Mouse (Mus musculus): ENCODE measurements around the gene Tmem121. TPM values are rescaled to one million over a fixed set of nuclear protein-coding genes. Genes with fewer than 3 reads are reported as not detected.

Tmem121 gene
- polyA plus RNA-seq, 1 experiment from 2014 or later: 52.2 TPM

- Histone ChIP-seq H3K27me3 (replicated peaks) (no peaks in the 10 kb centered on the region), H3K4me3 (replicated peaks) (no peak overlapping the region), H3K4me1 (0 out of 2 replicates have a peak, but pooled peaks cover 2% of the 10 kb centered on the region), H3K4me2 (no peak overlapping the region), H3K9me3 (replicated peaks) (no peaks in the 10 kb centered on the region), H3K27ac (replicated peaks) (no peak overlapping the region), H3K9ac (replicated peaks) (no peak overlapping the region), H3K36me3 (no peaks in the 10 kb centered on the region)
- ATAC-seq (ENCODE audit: low FRiP score): no peak
- 80% methylated on average over 2 of the region's 2 CpGs for WGBS
Measured at GRCm38 (mm10) chr12:113213226-113213625, 27.5 kb downstream of the Tmem121 start.

- H3K4me1 ChIP-seq: 0 out of 2 replicates have a peak, but pooled peaks cover 2% of the 10 kb centered on the region
- H3K36me3 ChIP-seq: no peaks in the 10 kb centered on the region
- no peak overlapping the region for H3K4me2 ChIP-seq
- 82% methylated on average over 25 of the region's 25 CpGs for WGBS
- H3K4me3 ChIP-seq (replicated peaks): no peak overlapping the region
- no peak for ATAC-seq (ENCODE audit: low FRiP score)
- H3K27ac ChIP-seq (replicated peaks): no peak overlapping the region
- H3K9ac ChIP-seq (replicated peaks): no peak overlapping the region
- no peaks in the 10 kb centered on the region for H3K27me3 ChIP-seq (replicated peaks)
- no peaks in the 10 kb centered on the region for H3K9me3 ChIP-seq (replicated peaks)
Measured at GRCm38 (mm10) chr12:113214072-113214808, 28.5 kb downstream of the Tmem121 start.

GRCm38 (mm10) chr12:113214972-113215666 lies 29.4 kb downstream of the Tmem121 start:
- Histone ChIP-seq H3K36me3 (no peaks in the 10 kb centered on the region), H3K9ac (replicated peaks) (no peak overlapping the region), H3K27me3 (replicated peaks) (no peaks in the 10 kb centered on the region), H3K9me3 (replicated peaks) (no peaks in the 10 kb centered on the region), H3K4me3 (replicated peaks) (no peak overlapping the region), H3K27ac (replicated peaks) (no peak overlapping the region), H3K4me1 (0 out of 2 replicates have a peak, but pooled peaks cover 2% of the 10 kb centered on the region), H3K4me2 (no peak overlapping the region)
- 80% methylated on average over 16 of the region's 16 CpGs for WGBS
- ATAC-seq (ENCODE audit: low FRiP score): no peak

- 0 out of 2 replicates have a peak, but pooled peaks have one; percentile 26 for ATAC-seq (ENCODE audit: low FRiP score)
- H3K4me2 ChIP-seq: no peak overlapping the region
- H3K4me3 ChIP-seq (replicated peaks): no peak overlapping the region
- no peak overlapping the region for H3K9ac ChIP-seq (replicated peaks)
- no peak overlapping the region for H3K27ac ChIP-seq (replicated peaks)
- H3K27me3 ChIP-seq (replicated peaks): no peaks in the 10 kb centered on the region
- no peaks in the 10 kb centered on the region for H3K36me3 ChIP-seq
- H3K4me1 ChIP-seq: 0 out of 2 replicates have a peak, but pooled peaks cover 2% of the 10 kb centered on the region
- no peaks in the 10 kb centered on the region for H3K9me3 ChIP-seq (replicated peaks)
- 17% methylated on average over 6 of the region's 6 CpGs for WGBS
Measured at GRCm38 (mm10) chr12:113215667-113216346, 30.1 kb downstream of the Tmem121 start.

GRCm38 (mm10) chr12:113217306-113218242 lies 31.8 kb downstream of the Tmem121 start:
- Histone ChIP-seq H3K36me3 (no peaks in the 10 kb centered on the region), H3K27ac (replicated peaks) (no peak overlapping the region), H3K4me3 (replicated peaks) (no peak overlapping the region), H3K27me3 (replicated peaks) (no peaks in the 10 kb centered on the region), H3K9me3 (replicated peaks) (no peaks in the 10 kb centered on the region), H3K9ac (replicated peaks) (no peak overlapping the region), H3K4me2 (no peak overlapping the region), H3K4me1 (0 out of 2 replicates have a peak, but pooled peaks cover 6% of the 10 kb centered on the region)
- peak; percentile 26; the same call in 1 of the 2 replicates for ATAC-seq (ENCODE audit: low FRiP score)
- 31% methylated on average over 11 of the region's 11 CpGs for WGBS

GRCm38 (mm10) chr12:113219867-113220266 lies 34.1 kb downstream of the Tmem121 start:
- no peak overlapping the region for H3K27ac ChIP-seq (replicated peaks)
- H3K4me3 ChIP-seq (replicated peaks): no peak overlapping the region
- no peaks in the 10 kb centered on the region for H3K36me3 ChIP-seq
- H3K4me1 ChIP-seq: 0 out of 2 replicates have a peak, but pooled peaks cover 6% of the 10 kb centered on the region
- WGBS: 53% methylated on average over 4 of the region's 4 CpGs
- no peaks in the 10 kb centered on the region for H3K27me3 ChIP-seq (replicated peaks)
- no peak overlapping the region for H3K4me2 ChIP-seq
- no peak overlapping the region for H3K9ac ChIP-seq (replicated peaks)
- no peaks in the 10 kb centered on the region for H3K9me3 ChIP-seq (replicated peaks)
- ATAC-seq (ENCODE audit: low FRiP score): no peak

GRCm38 (mm10) chr12:113220447-113220846 lies 34.7 kb downstream of the Tmem121 start:
- Histone ChIP-seq H3K36me3 (no peaks in the 10 kb centered on the region), H3K4me3 (replicated peaks) (no peak overlapping the region), H3K9ac (replicated peaks) (no peak overlapping the region), H3K4me1 (0 out of 2 replicates have a peak, but pooled peaks cover 6% of the 10 kb centered on the region), H3K4me2 (no peak overlapping the region), H3K27me3 (replicated peaks) (no peaks in the 10 kb centered on the region), H3K9me3 (replicated peaks) (no peaks in the 10 kb centered on the region), H3K27ac (replicated peaks) (no peak overlapping the region)
- WGBS: 49% methylated on average over 4 of the region's 4 CpGs
- peak; percentile 67 for ATAC-seq (ENCODE audit: low FRiP score)

- H3K27ac ChIP-seq (replicated peaks): no peak overlapping the region
- ATAC-seq (ENCODE audit: low FRiP score): no peak
- H3K27me3 ChIP-seq (replicated peaks): no peaks in the 10 kb centered on the region
- no peak overlapping the region for H3K4me3 ChIP-seq (replicated peaks)
- H3K4me2 ChIP-seq: no peak overlapping the region
- no peaks in the 10 kb centered on the region for H3K9me3 ChIP-seq (replicated peaks)
- 0 out of 2 replicates have a peak, but pooled peaks cover 6% of the 10 kb centered on the region for H3K4me1 ChIP-seq
- no peak overlapping the region for H3K9ac ChIP-seq (replicated peaks)
- WGBS: 80% methylated on average over 9 of the region's 9 CpGs
- no peaks in the 10 kb centered on the region for H3K36me3 ChIP-seq
Measured at GRCm38 (mm10) chr12:113221289-113221688, 35.6 kb downstream of the Tmem121 start.

GRCm38 (mm10) chr12:113222121-113222636 lies 36.4 kb downstream of the Tmem121 start:
- no peaks in the 10 kb centered on the region for H3K27me3 ChIP-seq (replicated peaks)
- peak; percentile 45 for ATAC-seq (ENCODE audit: low FRiP score)
- WGBS: 16% methylated on average over 8 of the region's 8 CpGs

GRCm38 (mm10) chr12:113222748-113223147 lies 37.0 kb downstream of the Tmem121 start:
- Histone ChIP-seq H3K9me3 (replicated peaks) (no peaks in the 10 kb centered on the region), H3K27me3 (replicated peaks) (no peaks in the 10 kb centered on the region), H3K36me3 (no peaks in the 10 kb centered on the region), H3K9ac (replicated peaks) (no peak overlapping the region), H3K27ac (replicated peaks) (no peak overlapping the region), H3K4me2 (no peak overlapping the region), H3K4me1 (0 out of 2 replicates have a peak, but pooled peaks cover 5% of the 10 kb centered on the region), H3K4me3 (replicated peaks) (no peak overlapping the region)
- 34% methylated on average over 6 of the region's 6 CpGs for WGBS
- ATAC-seq (ENCODE audit: low FRiP score): peak; percentile 60

More at GRCm38 (mm10) chr12:113222121-113222636, 36.4 kb downstream of the Tmem121 start:
- Histone ChIP-seq H3K27ac (replicated peaks) (no peak overlapping the region), H3K4me3 (replicated peaks) (no peak overlapping the region), H3K4me2 (0 out of 2 replicates have a peak overlapping the region, but pooled peaks have one; percentile 6), H3K9ac (replicated peaks) (no peak overlapping the region), H3K36me3 (no peaks in the 10 kb centered on the region), H3K4me1 (0 out of 2 replicates have a peak, but pooled peaks cover 6% of the 10 kb centered on the region), H3K9me3 (replicated peaks) (no peaks in the 10 kb centered on the region)
